Mouse (Mus musculus): ENCODE measurements around the gene Egfl6. TPM values are rescaled to one million over a fixed set of nuclear protein-coding genes. Genes with fewer than 3 reads are reported as not detected.

Gene Egfl6
- total RNA-seq (2021): under 1 TPM; 0.08 to 0.92 TPM
- long read RNA-seq, experiment 1, partial matches to known transcripts: 0 of 2 reads
- long read RNA-seq, experiment 1, other reads (novel, unspliced or antisense): 0 of 2 reads
- long read RNA-seq, experiment 2: 0 reads

- TF ChIP-seq CTCF (IDR thresholded peaks at IDR 0.05): no peak
- Histone ChIP-seq H3K4me3 (peak within 1 kb of the TSS; percentile 56), H3K27ac (no peak within 1 kb of the TSS)
- intact Hi-C loops (cut with DNase I): no loop called here
- DNase-seq: peak; percentile 13
Measured at GRCm38 (mm10) chrX:166584947-166585824, at the start of gene Egfl6. Gene Egfl6 (minus strand): TSS chrX:166585720.

GRCm38 (mm10) chrX:166626866-166627570 is 41.5 kb upstream of the Egfl6 start:
- no peak overlapping the region for H3K27ac ChIP-seq
- intact Hi-C loops (cut with DNase I): no loop called here
- no peak overlapping the region for H3K4me3 ChIP-seq
- no peak for TF ChIP-seq CTCF (IDR thresholded peaks at IDR 0.05)
- DNase-seq: no peak

- no peak for TF ChIP-seq CTCF (IDR thresholded peaks at IDR 0.05)
- Histone ChIP-seq H3K4me3 (no peak overlapping the region), H3K27ac (no peak overlapping the region)
- no peak for DNase-seq
- intact Hi-C loops (cut with DNase I): no loop called here
Measured at GRCm38 (mm10) chrX:166626174-166626573, 40.7 kb upstream of the Egfl6 start.

- Histone ChIP-seq H3K27ac (no peak overlapping the region), H3K4me3 (no peak overlapping the region)
- no peak for DNase-seq
- no peak for TF ChIP-seq CTCF (IDR thresholded peaks at IDR 0.05)
- intact Hi-C loops (cut with DNase I): no loop called here
Measured at GRCm38 (mm10) chrX:166623176-166623575, 37.7 kb upstream of the Egfl6 start.

GRCm38 (mm10) chrX:166621560-166622301 is 36.2 kb upstream of the Egfl6 start:
- no peak overlapping the region for H3K27ac ChIP-seq
- H3K4me3 ChIP-seq: no peak overlapping the region
- TF ChIP-seq CTCF (IDR thresholded peaks at IDR 0.05): no peak
- no peak for DNase-seq
- intact Hi-C loops (cut with DNase I): no loop called here

GRCm38 (mm10) chrX:166620900-166621299 is 35.4 kb upstream of the Egfl6 start:
- Histone ChIP-seq H3K4me3 (no peak overlapping the region), H3K27ac (no peak overlapping the region)
- intact Hi-C loops (cut with DNase I): no loop called here
- DNase-seq: no peak
- no peak for TF ChIP-seq CTCF (IDR thresholded peaks at IDR 0.05)

- no peak for DNase-seq
- H3K27ac ChIP-seq: no peak overlapping the region
- TF ChIP-seq CTCF (IDR thresholded peaks at IDR 0.05): no peak
- H3K4me3 ChIP-seq: no peak overlapping the region
- intact Hi-C loops (cut with DNase I): no loop called here
Measured at GRCm38 (mm10) chrX:166619084-166619483, 33.6 kb upstream of the Egfl6 start.

GRCm38 (mm10) chrX:166615191-166615590 is 29.7 kb upstream of the Egfl6 start:
- no peak for DNase-seq
- Histone ChIP-seq H3K27ac (no peak overlapping the region), H3K4me3 (no peak overlapping the region)
- TF ChIP-seq CTCF (IDR thresholded peaks at IDR 0.05): no peak
- intact Hi-C loops (cut with DNase I): no loop called here

GRCm38 (mm10) chrX:166576111-166576510 is 9.4 kb downstream of the Egfl6 start:
- no peak for TF ChIP-seq CTCF (IDR thresholded peaks at IDR 0.05)
- H3K4me3 ChIP-seq: no peak overlapping the region
- H3K27ac ChIP-seq: no peak overlapping the region
- intact Hi-C loops (cut with DNase I): no loop called here
- no peak for DNase-seq

GRCm38 (mm10) chrX:166565983-166566382 is 19.5 kb downstream of the Egfl6 start:
- no peak overlapping the region for H3K27ac ChIP-seq
- no peak for TF ChIP-seq CTCF (IDR thresholded peaks at IDR 0.05)
- intact Hi-C loops (cut with DNase I): no loop called here
- no peak overlapping the region for H3K4me3 ChIP-seq
- DNase-seq: no peak

- no peak overlapping the region for H3K27ac ChIP-seq
- intact Hi-C loops (cut with DNase I): no loop called here
- no peak for DNase-seq
- no peak overlapping the region for H3K4me3 ChIP-seq
- TF ChIP-seq CTCF (IDR thresholded peaks at IDR 0.05): no peak
Measured at GRCm38 (mm10) chrX:166565401-166565800, 20.1 kb downstream of the Egfl6 start.

- no peak for TF ChIP-seq CTCF (IDR thresholded peaks at IDR 0.05)
- intact Hi-C loops (cut with DNase I): no loop called here
- Histone ChIP-seq H3K4me3 (no peak overlapping the region), H3K27ac (no peak overlapping the region)
- no peak for DNase-seq
Measured at GRCm38 (mm10) chrX:166564900-166565299, 20.6 kb downstream of the Egfl6 start.

All from gastrocnemius, adult 2 months (tissue).